Mouse (Mus musculus) ES-Bruce4 (cell line): ENCODE data around the gene Zbtb24.

Experiments used
- CTCF ChIP-seq: IDR thresholded peaks from one replicate; pipeline ENCODE4 v1.8.1; 2011; ENCODE audit warnings: low read depth, low read length
- EP300 ChIP-seq: IDR thresholded peaks from 2 replicates; pipeline ENCODE4 v1.6.1; 2011; ENCODE audit warnings: low read depth, low read length; ENCODE audit not compliant: insufficient read depth
- POLR2A ChIP-seq: IDR thresholded peaks from one replicate; pipeline ENCODE4 v1.8.1; 2011; ENCODE audit warnings: low read length; ENCODE audit not compliant: insufficient read depth

DNA sequence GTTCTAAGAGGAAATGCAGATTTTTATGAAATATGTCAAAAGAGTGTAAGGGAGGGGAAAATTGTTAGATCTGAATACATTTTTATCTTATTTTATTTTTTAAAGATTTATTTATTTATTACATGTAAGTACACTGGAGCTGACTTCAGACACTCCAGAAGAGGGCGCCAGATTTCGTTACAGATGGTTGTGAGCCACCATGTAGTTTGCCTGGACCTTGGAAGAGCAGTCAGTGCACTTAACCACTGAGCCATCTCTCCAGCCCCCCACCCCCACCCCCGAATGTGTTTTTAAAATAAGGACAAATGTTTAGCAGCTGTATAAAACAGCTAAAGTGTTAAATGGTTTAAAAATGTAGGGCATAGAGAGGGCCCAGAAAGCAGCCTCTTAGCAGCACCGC lies 15.6 kb upstream of the Zbtb24 start:
- TF ChIP-seq CTCF (peak; percentile 32), POLR2A (no peak), EP300 (no peak)
